Mouse (Mus musculus) kidney, embryonic 14.5 days (tissue): ENCODE results near the gene Nek2. TPM values are rescaled to one million over a fixed set of nuclear protein-coding genes. Genes with fewer than 3 reads are reported as not detected.

ENCODE experiments used
- ATAC-seq: fragments of 200-750 bp; cut with Nextera tagmentation; 2 replicates; pipeline ENCODE4 v1.8.0; 2017; ENCODE audit warnings: moderate number of reproducible peaks, mild to moderate bottlenecking, moderate TSS enrichment, moderate library complexity; ENCODE audit not compliant: low FRiP score, low TSS enrichment
- H3K27ac ChIP-seq: fragments of 300-500 bp; sonication (generic); 2 replicates; pipeline ENCODE4 v1.5.1; 2014; ENCODE audit warnings: low read depth, mild to moderate bottlenecking, low read length, moderate library complexity, mixed read lengths
- H3K27me3 ChIP-seq: fragments of 300-500 bp; sonication (generic); 2 replicates; pipeline ENCODE4 v1.6.1; 2014; ENCODE audit warnings: mild to moderate bottlenecking, low read length; ENCODE audit not compliant: control insufficient read depth, insufficient read depth
- H3K36me3 ChIP-seq: fragments of 300-500 bp; sonication (generic); 2 replicates; pipeline ENCODE4 v1.6.1; 2014; ENCODE audit warnings: low read length, mixed read lengths; ENCODE audit not compliant: control insufficient read depth, insufficient read depth
- H3K4me1 ChIP-seq: fragments of 300-500 bp; sonication (generic); 2 replicates; pipeline ENCODE4 v1.6.1; 2014; ENCODE audit warnings: low read length, mixed read lengths; ENCODE audit not compliant: control insufficient read depth, insufficient read depth
- H3K4me2 ChIP-seq: fragments of 300-500 bp; sonication (generic); replicated peaks from 2 replicates; pipeline ENCODE4 v1.6.1; 2014; ENCODE audit warnings: low read depth, mild to moderate bottlenecking, low read length
- H3K4me3 ChIP-seq: fragments of 300-500 bp; sonication (generic); 2 replicates; pipeline ENCODE4 v1.5.1; 2014; ENCODE audit warnings: mild to moderate bottlenecking, low read length
- H3K9ac ChIP-seq: fragments of 300-500 bp; sonication (generic); 2 replicates; pipeline ENCODE4 v1.6.1; 2014; ENCODE audit warnings: low read depth, mild to moderate bottlenecking, low read length, moderate library complexity
- H3K9me3 ChIP-seq: fragments of 300-500 bp; sonication (generic); 2 replicates; pipeline ENCODE4 v1.6.1; 2016; ENCODE audit warnings: low read length; ENCODE audit not compliant: control insufficient read depth
- WGBS: fragments of 180-500 bp; shearing (Covaris S2); extraction: QIAGEN DNeasy Blood & Tissue Kit; methylation state at CpG from one replicate; pipeline ENCODE4 v1.1.7; 2014; 5-methylcytosine and 5-hydroxymethylcytosine counted together
- polyA plus RNA-seq: library from polyadenylated mRNA; unstranded; fragments of >200 nt; fragmentation: Nextera tagmentation; extraction: Ambion mirVana; gene quantifications from 2 replicates; pipeline ENCODE4 v1.2.1, GENCODE M21; 2014

Nek2 gene
- polyA plus RNA-seq, 1 experiment from 2014 or later: 45.5 TPM

GRCm38 (mm10) chr1:191880921-191881609 lies 59.8 kb downstream of the Nek2 start:
- Histone ChIP-seq H3K4me3 (no peak overlapping the region), H3K9me3 (no peaks in the 10 kb centered on the region), H3K36me3 (no peaks in the 10 kb centered on the region), H3K4me1 (peaks cover 1% of the 10 kb centered on the region; the same call in 1 of the 2 replicates), H3K4me2 (no peak overlapping the region), H3K9ac (no peak overlapping the region), H3K27me3 (no peaks in the 10 kb centered on the region), H3K27ac (no peak overlapping the region)
- no peak for ATAC-seq
- 68% methylated on average over 8 of the region's 8 CpGs for WGBS

GRCm38 (mm10) chr1:191881663-191882062 lies 60.4 kb downstream of the Nek2 start:
- Histone ChIP-seq H3K9ac (no peak overlapping the region), H3K4me3 (no peak overlapping the region), H3K9me3 (no peaks in the 10 kb centered on the region), H3K4me2 (no peak overlapping the region), H3K27me3 (no peaks in the 10 kb centered on the region), H3K27ac (no peak overlapping the region), H3K4me1 (no peaks in the 10 kb centered on the region), H3K36me3 (no peaks in the 10 kb centered on the region)
- no peak for ATAC-seq
- 53% methylated on average over 2 of the region's 2 CpGs for WGBS

Other genes with a start within 250 kb of the Nek2 start
- gene Dtl, start 245.9 kb upstream of the Nek2 start, polyA plus RNA-seq: 45.8 and 81.3 TPM in 2 replicates
- gene Ints7, start 245.8 kb upstream of the Nek2 start, polyA plus RNA-seq: 38.9 and 77.9 TPM in 2 replicates
- gene Lpgat1, start 103.6 kb upstream of the Nek2 start, polyA plus RNA-seq: 23.8 and 30.4 TPM in 2 replicates
- 2.0 and 2.4 TPM in 2 replicates for gene Slc30a1, start 85.3 kb downstream of the Nek2 start, polyA plus RNA-seq
- 0.20 and 0.27 TPM in 2 replicates for gene Rd3, start 155.9 kb downstream of the Nek2 start, polyA plus RNA-seq